Mouse (Mus musculus): ENCODE measurements around the gene Nos1.

GRCm38 (mm10) chr5:117921786-117922528 is 141.1 kb downstream of the Nos1 start:
- TF ChIP-seq EP300 (IDR thresholded peaks at IDR 0.05; ENCODE audit: low read depth) (no peak), CTCF (IDR thresholded peaks at IDR 0.05; ENCODE audit: low read depth) (no peak)

Measured in heart, postnatal 0 days (tissue).